Mouse (Mus musculus): Measurements from ENCODE around the gene Hsh2d.
A peak's percentile ranks its signal among the peaks of the same experiment; 100 is the strongest.

The Hsh2d gene

DNA sequence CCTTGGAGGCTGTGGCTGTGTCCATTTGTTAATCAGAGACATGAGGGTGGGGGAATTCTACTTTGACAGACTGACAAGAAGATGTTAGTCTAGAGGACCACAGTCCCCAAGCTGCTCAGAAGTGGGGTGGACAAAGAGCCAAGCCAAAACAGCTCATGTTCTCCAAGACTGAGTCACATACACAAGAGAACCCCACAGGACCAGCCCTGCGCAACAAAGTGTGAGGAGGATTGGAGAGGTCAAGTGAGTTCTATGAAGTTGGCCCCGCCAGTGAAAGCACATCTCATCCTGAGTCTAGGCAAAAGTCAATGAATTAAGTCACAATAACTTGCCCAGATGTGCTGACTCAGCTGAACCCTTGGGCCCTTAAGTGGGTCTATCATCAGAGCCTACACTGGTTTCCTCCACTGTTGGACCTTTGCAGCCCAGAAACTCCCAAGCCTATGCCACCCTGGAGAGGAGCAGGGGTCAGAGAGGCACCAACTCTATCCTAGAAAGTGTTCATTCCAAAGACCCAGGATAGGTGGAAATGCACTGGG, 1.6 kb upstream of the Hsh2d start:
- no peak for DNase-seq (ENCODE audit: low spot score in 2 of 2)

DNA sequence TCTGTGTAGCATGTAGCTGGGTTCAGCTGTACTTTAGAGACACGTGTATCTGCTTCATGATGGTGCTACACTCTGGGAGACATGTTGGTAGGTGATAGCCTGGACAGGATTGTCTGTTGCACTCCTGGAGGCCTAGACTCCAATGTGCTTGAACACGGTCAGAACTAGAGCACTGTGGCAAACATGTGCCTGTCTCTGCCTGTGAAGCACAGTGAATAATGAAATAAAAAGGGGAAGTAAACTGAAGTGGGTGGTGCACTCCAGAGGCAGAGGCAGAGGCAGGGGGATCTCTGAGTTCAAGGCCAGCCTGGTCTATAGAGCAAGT, 739 bp downstream of the Hsh2d start:
- no peak for DNase-seq (ENCODE audit: low spot score in 2 of 2)

DNA sequence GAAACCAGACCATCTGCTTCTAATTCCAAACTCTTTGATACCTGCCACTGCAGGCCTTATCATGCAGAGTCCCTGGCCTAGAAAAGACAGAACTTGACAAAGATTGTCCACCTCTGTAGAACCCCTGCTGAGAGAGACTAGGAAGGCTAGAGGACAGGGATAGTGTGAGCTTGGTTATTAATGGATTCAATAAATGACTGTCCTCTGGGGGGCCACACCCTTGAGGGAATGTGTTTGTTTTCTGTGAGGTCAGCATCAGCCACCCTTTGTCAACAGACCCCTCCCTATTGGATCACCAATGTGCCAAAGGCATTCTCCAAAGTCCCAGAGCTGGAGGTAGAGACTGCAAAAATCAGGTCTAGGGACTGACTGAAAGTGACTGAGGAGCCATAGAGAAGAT, 2.6 kb downstream of the Hsh2d start:
- DNase-seq (ENCODE audit: low spot score in 2 of 2), result no peak

DNA sequence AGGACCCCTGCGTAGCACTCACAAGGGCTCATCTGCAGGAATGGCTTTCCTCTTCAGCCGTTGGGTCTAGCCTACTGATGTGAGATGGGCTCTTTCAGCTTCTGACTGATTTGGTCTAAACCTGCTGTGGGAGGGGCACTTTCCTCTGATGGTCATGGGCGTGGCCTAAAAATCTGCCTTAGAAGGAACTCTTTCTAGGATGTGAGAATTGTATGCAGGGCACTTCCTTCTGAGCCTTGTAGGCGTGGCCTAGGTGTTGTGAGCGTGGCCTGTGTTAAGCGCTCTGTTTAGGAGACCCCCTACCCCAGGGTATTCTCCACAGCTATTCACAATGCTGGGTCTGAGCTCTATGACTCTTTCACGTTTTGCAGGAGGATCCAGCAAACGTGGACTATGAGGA, 8.6 kb downstream of the Hsh2d start:
- no peak for DNase-seq (ENCODE audit: low spot score in 2 of 2)

DNA sequence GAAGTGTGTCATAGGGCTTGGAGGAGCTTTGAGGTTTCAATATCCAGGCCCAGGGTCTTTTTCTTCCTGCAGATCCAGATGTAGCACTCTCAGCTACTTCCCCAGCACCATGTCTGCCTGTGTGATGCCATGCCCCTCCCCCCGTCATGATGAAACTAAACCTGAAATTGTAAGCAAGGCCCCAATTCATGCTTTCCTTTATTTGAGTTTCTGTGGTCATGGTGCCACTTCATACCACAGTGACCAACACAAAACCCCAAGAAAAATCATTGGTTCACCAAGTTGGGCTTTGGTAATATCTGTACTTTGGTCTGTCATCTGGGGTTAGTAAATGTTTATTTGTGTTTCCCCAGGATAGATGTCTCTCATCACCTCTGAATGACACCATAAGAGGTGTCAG, 19.1 kb downstream of the Hsh2d start:
- DNase-seq (ENCODE audit: low spot score in 2 of 2), result no peak

DNA sequence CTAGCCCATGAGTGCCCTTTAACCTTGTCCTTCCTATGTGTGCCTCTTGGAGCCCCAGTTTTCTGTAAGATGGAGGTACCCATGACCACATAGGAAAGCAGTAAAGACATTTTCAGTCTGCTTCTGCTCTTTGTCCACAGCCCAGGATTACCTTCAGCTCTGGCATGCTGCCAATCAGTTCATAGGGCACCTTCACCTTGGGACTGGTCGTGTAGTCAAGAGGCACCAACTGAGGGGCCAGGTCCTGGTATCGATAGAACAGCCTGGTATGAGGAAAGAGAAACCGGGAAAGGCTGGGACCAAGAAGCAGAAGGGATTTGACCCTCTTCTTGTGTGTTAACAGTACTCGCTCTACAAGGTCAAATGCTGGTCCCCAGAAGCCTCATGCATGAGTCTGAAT, 20.8 kb downstream of the Hsh2d start:
- DNase-seq (ENCODE audit: low spot score in 2 of 2), result no peak

DNA sequence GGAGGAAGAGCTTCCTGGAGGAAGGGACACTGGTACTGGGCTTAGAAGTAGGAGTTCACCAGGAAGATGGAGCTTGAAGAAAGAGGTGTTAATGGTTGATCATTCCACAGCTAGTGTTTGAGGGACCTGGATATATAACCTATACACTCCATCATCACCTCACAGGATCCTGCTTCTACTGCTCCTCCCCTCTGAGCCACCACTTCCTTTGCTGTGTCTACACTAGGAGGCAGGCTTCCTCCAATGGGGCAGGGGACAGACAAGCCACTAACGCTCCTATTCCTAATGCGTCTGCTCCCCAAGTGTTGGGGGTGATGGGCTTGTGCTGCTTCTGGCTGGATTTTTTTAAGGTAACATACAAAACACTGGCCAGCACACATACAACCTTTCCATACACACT, 21.3 kb downstream of the Hsh2d start:
- no peak for DNase-seq (ENCODE audit: low spot score in 2 of 2)

DNA sequence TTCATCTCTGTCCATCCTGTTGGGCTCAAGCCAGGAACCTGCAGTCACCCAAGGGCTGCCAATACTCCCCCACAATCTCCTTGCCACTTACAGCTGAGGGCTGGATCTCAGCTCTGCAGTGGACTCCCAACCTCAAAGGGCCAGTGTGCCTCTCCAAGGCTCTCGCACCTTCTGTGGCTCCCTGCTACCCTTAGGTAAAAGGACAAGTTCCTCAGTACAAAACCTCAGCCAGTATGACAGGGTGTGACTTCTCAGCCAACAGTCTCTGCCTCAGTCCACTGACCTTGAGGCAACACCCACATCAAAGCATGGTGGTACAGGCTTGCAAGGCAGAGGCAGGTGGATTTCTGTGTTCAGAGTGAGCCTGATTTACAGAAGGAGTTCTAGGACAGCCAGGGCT, 22.4 kb downstream of the Hsh2d start:
- no peak for DNase-seq (ENCODE audit: low spot score in 2 of 2)

DNA sequence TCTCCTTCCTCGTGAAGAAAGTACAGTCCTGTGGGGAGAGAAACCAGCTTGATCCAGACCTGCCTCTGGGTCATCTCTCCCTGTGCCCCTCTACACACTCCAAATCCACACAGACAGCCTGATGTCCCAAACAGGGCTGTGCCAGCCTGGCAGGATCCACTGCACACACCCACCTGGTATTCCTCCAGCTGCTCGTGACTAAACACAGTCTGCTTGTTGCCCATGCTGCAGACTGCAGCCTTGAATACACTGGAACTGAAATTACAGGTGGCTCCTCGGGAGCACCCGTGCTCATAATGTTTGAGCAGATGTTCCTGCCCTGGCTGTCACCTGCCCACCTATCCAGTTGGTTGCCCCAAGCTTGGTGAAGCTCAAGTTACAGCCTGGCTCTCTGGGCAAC, 23.3 kb downstream of the Hsh2d start, which contains the start of gene Cib3:
Cib3 (minus strand) TSS at position 87 of the 400 bp plus-strand sequence.
- no peak for DNase-seq (ENCODE audit: low spot score in 2 of 2)

DNA sequence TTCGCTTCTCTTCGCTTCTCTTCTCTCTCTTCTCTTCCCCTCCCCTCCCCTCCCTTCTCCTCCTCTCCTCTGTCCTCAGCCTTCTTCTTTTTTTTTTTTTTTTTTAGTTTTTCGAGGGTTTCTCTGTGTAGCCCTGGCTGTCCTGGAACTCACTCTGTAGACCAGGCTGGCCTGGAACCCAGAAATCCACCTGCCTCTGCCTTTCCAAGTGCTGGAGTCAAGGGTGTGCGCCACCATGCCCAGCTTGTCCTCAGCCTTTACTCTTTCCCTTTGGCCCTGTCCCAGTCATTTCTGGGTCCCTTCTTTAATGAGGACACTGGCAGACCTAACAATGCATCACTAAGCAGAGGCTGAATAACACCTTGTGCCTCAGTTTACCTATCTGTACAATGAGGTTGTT, 24.1 kb downstream of the Hsh2d start, which contains the start of gene Gm11034:
Gm11034 (minus strand) TSS at position 101 of the 400 bp plus-strand sequence.
- DNase-seq (ENCODE audit: low spot score in 2 of 2), result no peak

DNA sequence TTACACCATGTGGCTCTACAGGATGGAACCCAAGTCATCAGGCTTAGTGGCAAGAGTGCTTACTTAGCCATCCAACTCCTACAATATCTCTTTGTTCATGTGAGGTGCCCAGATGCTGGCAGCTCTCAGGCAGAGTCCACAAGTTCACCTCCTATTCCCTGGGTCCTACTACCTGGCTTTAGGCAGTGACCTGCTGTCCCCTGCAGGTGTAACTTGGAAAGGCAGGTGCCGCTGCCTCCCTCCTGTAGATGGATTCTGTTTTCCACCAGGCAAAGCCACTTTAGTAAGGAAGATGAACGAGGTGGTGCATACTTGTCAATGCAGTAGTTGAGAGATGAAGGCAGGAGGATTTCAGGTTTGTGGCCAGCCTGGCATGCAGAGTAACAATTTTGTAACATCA, 25.6 kb downstream of the Hsh2d start:
- DNase-seq (ENCODE audit: low spot score in 2 of 2), result no peak

DNA sequence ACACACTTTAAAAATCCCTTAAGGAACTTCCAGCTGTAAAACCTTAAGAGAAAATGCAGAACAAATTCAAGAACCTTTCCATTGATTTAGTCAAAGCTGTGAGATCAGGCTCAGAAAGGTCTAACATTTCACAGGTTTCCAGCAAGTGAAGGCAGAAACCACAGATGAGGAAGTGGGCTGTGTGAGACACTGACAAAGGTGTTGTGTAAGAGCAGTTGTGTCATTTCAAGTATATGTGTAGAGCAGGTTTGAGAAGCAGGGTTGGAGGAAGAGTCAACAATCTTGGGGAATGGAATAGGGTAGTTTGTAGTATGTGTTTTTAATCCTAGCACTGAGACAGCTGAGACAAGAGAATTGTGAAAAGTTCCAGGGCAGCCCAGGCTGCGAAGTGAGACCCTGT, 26.4 kb downstream of the Hsh2d start:
- DNase-seq (ENCODE audit: low spot score in 2 of 2), result no peak

DNA sequence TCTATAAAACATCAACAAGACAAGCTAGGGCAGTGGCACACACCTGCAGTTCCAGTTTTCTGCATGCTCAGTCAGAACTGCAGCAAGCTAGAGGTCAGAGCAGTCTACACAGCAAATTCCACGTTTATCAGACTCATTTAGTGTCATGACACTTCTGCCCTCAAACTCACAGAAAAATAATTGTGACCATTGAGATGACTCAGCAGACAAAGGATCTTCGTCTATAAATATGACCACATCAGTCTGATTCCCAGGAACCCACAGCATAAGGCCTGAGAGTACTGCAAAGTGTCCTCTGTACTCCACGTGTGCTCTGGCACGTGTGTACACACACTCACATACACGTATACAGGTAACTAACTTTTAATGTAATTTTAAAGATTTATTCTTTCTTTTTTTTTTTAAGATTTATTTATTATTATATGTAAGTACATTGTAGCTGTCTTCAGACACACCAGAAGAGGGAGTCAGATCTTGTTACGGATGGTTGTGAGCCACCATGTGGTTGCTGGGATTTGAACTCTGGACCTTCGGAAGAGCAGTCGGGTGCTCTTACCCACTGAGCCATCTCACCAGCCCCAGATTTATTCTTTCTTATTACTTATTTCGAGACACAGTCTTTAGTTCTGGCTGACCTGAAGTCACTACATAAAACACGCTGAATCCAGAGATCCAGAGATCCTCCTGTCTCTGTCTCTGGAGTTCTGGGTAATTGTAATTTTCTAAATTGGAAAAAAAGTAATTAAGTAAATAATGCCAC, 29.5 kb downstream of the Hsh2d start:
- DNase-seq (ENCODE audit: low spot score in 2 of 2), result no peak

DNA sequence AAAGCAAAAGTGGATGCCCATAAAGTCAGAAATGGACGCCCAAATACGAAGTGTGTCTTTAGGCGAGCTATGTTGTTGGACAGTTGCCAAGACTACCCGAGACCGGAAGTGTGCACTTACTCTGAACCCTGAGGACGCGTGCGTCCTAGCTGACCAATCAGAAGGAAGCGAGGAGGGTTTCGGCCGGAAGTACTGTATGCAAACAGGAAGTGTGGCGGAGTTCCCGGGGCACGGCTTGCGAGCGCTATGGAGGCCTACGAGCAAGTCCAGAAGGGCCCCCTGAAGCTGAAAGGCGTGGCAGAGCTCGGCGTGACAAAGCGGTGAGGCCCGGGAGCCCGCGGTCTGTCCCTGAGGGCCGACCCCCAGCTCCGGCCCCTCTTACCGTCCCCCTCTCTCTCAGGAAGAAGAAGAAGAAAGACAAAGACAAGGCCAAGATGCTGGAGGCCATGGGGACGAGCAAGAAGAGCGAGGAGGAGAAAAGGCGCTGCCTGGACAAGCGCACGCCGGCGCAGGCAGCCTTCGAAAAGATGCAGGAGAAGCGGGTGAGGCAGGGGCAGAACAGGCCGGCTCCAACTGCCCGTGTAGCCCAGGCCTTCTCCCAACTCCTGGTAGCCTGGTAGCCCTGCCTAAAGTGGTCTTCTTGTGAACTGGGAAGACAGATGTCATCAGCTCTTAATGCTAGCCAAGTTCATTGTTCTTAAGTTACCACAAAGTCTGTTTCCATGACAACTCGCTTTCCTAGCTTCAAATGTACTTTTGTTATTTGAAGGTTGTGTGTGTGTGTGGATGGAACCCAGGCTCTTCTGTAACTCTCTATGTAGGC, 30.3 kb downstream of the Hsh2d start, which contains the start of gene Fam32a:
Fam32a (plus strand) TSS at position 190 of the 823 bp plus-strand sequence.
- peak; percentile 85 to 87 for DNase-seq (ENCODE audit: low spot score in 2 of 2)

DNA sequence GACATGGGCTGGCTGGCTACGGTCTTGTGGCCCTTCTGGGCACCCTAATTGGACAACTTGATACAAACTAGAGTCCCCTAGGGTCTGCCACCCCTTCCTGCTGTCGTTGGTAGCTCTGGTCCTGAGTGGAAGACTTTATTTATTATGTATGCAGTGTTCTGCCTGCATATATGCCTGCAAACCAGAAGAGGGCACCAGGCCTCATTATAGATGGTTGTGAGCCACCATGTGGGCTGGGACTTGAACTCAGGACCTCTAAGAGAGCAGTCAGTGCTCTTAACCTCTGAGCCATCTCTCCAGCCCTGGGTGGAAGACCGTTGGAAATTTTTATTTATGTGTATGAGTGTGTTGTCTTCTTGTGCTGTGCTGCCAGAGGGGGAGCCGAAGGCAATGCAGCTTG, 31.3 kb downstream of the Hsh2d start:
- no peak for DNase-seq (ENCODE audit: low spot score in 2 of 2)

DNA sequence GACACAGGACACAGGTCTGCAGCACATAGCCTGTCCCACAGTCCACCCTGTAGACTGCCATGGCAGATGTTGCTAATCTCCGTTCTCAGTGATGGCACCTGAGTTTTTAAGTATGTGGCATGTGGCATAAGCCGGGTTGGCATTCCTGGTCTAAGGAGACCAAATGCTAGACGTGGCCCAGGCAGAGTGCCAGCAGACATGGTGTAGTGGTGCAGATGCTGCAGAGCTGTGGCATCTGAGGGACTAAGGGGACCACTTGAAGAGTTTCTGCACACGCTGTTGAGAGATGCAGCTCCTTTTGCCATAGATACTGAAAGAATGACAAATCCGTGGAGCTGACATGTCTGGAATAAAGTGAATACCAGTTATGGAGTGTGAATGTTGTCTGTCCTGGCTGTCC, 33.2 kb downstream of the Hsh2d start:
- no peak for DNase-seq (ENCODE audit: low spot score in 2 of 2)

DNA sequence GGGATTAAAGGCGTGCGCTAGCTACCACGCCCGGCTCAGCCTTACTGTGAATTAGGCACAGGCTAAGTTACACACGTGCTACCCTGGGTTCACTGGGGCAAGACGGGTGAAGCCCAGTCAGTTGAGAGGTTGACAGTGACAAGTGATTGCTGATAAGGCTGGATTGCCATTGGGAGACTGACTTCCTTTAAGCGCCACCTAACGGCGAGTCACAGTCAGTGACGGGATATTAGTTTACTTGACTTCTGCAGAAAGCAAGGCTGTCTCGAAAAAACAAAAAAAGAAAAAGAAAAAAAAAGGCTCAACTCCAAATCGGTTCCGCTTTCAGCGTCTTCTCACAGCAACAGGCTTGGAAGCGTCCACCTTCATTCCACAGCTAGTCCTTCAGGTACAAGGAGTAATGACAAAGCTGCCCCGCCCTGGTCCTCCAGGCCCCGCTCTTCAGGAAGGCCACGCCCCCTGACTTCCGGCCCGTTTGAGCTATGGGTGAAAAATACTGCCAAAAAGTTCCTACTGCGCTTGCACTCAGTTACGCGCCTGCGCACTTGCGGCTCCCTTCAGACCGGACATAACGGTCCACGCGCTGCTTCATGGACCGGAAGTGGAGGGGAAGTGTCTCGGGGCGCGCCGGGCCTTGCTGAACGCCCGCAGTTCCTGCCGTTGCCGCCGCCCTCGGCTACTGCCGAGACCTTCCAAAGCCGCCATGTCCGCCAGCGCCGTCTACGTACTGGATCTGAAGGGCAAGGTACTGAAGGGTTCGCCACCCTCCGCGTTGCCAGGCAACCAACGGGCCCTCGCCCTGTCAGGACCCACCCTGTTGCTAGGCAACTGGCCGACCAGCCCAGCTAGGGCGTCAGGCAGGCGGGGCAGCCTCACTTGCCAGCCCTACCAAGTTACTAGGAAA, 50.3 kb downstream of the Hsh2d start, which contains the start of gene Ap1m1:
Ap1m1 (plus strand) TSS at position 520 of the 904 bp plus-strand sequence.
- peak; percentile 96 to 97 for DNase-seq (ENCODE audit: low spot score in 2 of 2)

DNA sequence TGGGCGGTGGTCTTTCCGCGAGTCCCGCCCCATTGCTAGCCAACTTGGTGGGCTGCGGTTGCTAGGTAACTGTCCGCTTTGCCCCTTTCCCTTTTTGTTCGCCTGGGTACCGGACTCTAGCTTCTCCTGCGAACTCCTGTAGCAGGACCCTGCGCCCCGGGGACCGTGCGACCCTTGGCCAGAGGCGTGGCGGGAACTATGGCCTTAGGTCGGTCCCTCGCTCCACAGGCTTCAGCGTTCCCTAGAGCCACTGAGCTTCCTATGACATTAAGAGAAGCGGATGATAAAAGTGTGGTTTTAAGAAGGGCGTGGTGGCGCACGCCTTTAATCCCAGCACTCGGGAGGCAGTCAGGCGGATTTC, 50.9 kb downstream of the Hsh2d start:
- no peak for DNase-seq (ENCODE audit: low spot score in 2 of 2)

DNA sequence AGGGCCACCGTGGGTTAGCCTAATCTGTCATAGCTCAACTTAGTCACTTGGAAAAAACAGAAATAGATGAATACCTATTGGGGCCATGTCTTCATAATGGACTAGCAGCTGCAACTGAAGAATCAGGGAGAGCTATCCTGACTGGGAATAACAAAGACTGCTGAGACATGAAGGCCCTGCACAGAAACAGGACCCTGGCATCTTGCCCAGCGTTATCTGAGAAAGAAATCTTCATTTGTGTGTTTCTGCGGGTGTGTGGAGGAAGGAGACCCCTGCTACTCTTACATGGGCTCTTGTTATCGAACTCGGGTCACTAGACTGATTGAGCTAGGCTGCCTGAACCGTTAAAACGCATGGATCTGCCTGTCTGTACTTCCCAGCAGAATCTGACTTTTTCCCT, 51.5 kb downstream of the Hsh2d start:
- no peak for DNase-seq (ENCODE audit: low spot score in 2 of 2)

DNA sequence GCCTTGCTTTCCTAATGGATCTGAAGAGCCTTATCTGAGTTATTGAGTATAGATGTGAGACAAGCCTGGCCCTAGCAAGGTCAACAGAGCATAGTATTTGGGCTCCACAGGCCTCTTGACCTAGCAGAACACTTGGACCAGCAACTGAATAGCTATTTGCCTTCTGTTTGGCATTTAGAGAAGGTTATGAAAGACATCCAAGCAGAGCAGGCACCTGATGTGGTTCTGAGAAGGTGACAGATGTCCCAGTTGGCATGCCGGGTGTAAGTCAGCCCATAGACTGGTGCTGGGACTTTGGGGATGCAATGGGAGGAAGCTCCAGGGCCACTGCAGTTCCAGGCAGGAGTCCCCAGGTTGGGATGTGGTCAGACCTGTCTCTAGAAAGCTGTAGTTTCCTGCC, 52.8 kb downstream of the Hsh2d start:
- no peak for DNase-seq (ENCODE audit: low spot score in 2 of 2)

DNA sequence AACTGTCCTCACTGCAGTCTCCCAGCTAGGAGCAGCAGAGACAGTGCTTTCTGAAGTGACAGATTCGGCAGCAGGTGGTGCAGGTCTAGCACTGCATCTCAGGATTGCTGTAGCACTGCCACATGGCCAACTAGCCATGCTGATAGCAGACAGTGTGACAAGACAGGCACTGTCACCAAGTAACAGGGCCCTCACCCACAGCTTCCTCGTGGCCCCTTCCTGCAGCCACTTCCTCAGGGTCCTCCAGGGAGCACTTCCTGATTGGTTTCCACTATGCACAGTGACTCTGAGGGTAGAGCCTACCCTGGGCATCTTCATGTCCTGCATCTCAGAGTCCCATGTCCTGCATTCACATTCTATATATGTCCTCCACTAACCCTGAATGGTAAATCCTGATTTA, 55.2 kb downstream of the Hsh2d start:
- no peak for DNase-seq (ENCODE audit: low spot score in 2 of 2)

All from urinary bladder, postnatal 4 days (tissue).